Mouse (Mus musculus) ES-Bruce4 (cell line): ENCODE measurements around the gene Pdzd4. TPM values are rescaled to one million over a fixed set of nuclear protein-coding genes. Genes with fewer than 3 reads are reported as not detected.

ENCODE experiments used
- H3K27ac ChIP-seq: 2 replicates; pipeline ENCODE4 v1.5.1; 2012; ENCODE audit warnings: low read length, inconsistent platforms; ENCODE audit not compliant: insufficient read depth
- H3K27me3 ChIP-seq: 2 replicates; pipeline ENCODE4 v1.6.1; 2012; ENCODE audit warnings: mild to moderate bottlenecking, low read length, inconsistent platforms; ENCODE audit not compliant: control insufficient read depth, poor library complexity, insufficient read depth, severe bottlenecking
- H3K36me3 ChIP-seq: 2 replicates; pipeline ENCODE4 v1.6.1; 2012; ENCODE audit warnings: inconsistent platforms, mild to moderate bottlenecking, low read length, moderate library complexity; ENCODE audit not compliant: control insufficient read depth, poor library complexity, insufficient read depth, severe bottlenecking
- H3K4me1 ChIP-seq: one replicate; pipeline ENCODE4 v1.8.1; 2011; ENCODE audit warnings: low read length; ENCODE audit not compliant: control insufficient read depth, insufficient read depth
- H3K4me3 ChIP-seq: 2 replicates; pipeline ENCODE4 v1.5.1; 2011; ENCODE audit warnings: low read depth, mild to moderate bottlenecking, low read length
- H3K9ac ChIP-seq: 2 replicates; pipeline ENCODE4 v1.6.1; 2012; ENCODE audit warnings: low read depth, mild to moderate bottlenecking, inconsistent platforms; ENCODE audit not compliant: poor library complexity, severe bottlenecking
- H3K9me3 ChIP-seq: replicated peaks from 2 replicates; pipeline ENCODE4 v1.6.1; 2012; ENCODE audit warnings: mild to moderate bottlenecking, low read length, inconsistent platforms; ENCODE audit not compliant: control insufficient read depth, poor library complexity, insufficient read depth, severe bottlenecking
- CTCF ChIP-seq: IDR thresholded peaks from one replicate; pipeline ENCODE4 v1.8.1; 2011; ENCODE audit warnings: low read depth, low read length
- EP300 ChIP-seq: IDR thresholded peaks from 2 replicates; pipeline ENCODE4 v1.6.1; 2011; ENCODE audit warnings: low read depth, low read length; ENCODE audit not compliant: insufficient read depth
- POLR2A ChIP-seq: IDR thresholded peaks from one replicate; pipeline ENCODE4 v1.8.1; 2011; ENCODE audit warnings: low read length; ENCODE audit not compliant: insufficient read depth
- polyA plus RNA-seq: library from polyadenylated mRNA; stranded (reverse); fragments of >200 nt; gene quantifications from 2 replicates; pipeline ENCODE4 v1.2.4, GENCODE M21; 2011; ENCODE audit warnings: low read depth; ENCODE audit not compliant: missing spikeins, insufficient read depth, insufficient read length

Gene Pdzd4
- polyA plus RNA-seq, 1 experiment = 24.1 TPM

DNA sequence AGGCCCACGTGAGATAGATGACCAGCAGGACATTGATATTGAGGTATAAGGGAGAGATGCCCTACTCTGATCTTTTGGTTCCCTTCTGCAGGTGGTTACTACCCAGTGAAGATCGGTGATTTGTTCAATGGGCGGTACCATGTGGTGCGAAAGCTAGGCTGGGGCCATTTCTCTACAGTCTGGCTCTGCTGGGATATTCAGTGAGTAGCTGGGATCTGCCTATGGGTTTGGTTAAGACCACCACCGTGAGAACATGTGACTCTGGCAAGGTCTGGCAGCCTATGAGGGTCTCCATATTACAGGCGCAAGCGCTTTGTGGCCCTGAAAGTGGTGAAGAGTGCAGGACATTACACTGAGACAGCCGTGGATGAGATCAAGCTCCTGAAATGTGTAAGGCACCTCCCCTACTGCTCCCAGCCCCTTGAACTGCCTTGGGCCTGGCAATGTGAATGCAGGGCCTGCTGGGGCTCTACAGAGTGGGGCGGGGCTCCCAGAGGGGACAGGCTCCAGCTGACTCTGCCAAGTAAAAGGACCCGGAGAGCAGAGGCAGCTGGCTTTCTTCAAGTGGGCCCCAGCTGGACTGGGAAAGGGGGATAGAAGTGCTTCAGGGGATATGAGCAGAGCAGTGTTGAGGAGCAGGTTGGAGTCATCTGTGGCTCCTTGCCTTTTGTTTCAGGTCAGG lies 49.8 kb downstream of the Pdzd4 start:
- no peaks in the 10 kb centered on the region for H3K9me3 ChIP-seq
- no peak overlapping the region for H3K27ac ChIP-seq
- no peak overlapping the region for H3K4me3 ChIP-seq
- H3K9ac ChIP-seq = no peak overlapping the region
- TF ChIP-seq POLR2A (no peak), EP300 (no peak), CTCF (no peak)
- peaks cover 15% of the 10 kb centered on the region for H3K36me3 ChIP-seq
- H3K27me3 ChIP-seq = no peaks in the 10 kb centered on the region
- H3K4me1 ChIP-seq = no peaks in the 10 kb centered on the region

GRCm38 (mm10) chrX:73774168-73774760 lies 50.5 kb downstream of the Pdzd4 start, which contains the start of gene Srpk3:
TSS of gene Srpk3 (plus strand) at chrX:73774405.
- peaks cover 9% of the 10 kb centered on the region for H3K36me3 ChIP-seq
- H3K9ac ChIP-seq = no peak within 1 kb of the TSS
- no peak within 1 kb of the TSS for H3K4me3 ChIP-seq
- no peak for TF ChIP-seq EP300
- TF ChIP-seq CTCF = no peak
- no peak for TF ChIP-seq POLR2A
- H3K27ac ChIP-seq = no peak within 1 kb of the TSS
- no peaks in the 10 kb centered on the region for H3K4me1 ChIP-seq
- no peaks in the 10 kb centered on the region for H3K9me3 ChIP-seq
- H3K27me3 ChIP-seq = no peaks in the 10 kb centered on the region

GRCm38 (mm10) chrX:73767267-73767666 lies 57.5 kb downstream of the Pdzd4 start:
- H3K9ac ChIP-seq = no peak overlapping the region
- H3K4me3 ChIP-seq = no peak overlapping the region
- no peaks in the 10 kb centered on the region for H3K9me3 ChIP-seq
- no peak overlapping the region for H3K27ac ChIP-seq
- no peaks in the 10 kb centered on the region for H3K4me1 ChIP-seq
- TF ChIP-seq EP300 (no peak), CTCF (no peak), POLR2A (no peak)
- no peaks in the 10 kb centered on the region for H3K27me3 ChIP-seq
- no peaks in the 10 kb centered on the region for H3K36me3 ChIP-seq

DNA sequence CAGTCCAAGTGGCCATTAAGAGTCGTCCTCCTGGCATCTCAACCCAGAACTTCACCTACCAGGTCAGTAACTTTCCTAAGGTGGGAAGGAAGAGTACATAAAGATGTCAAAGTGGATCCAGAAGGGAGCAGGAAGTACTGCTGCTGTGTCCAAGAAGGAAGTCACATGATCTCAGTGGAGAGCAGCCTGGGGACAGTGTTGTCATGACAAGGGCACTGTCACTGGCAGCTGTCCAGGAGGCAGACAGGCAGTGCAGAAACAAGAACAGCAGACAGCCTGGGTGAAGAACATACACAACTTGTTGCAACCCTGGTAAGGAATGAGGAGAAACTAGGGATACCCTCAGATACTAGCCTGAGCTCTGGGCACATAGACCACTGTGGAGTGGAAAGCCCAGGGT lies 59.5 kb downstream of the Pdzd4 start:
- Histone ChIP-seq H3K9me3 (no peaks in the 10 kb centered on the region), H3K4me3 (no peak overlapping the region), H3K4me1 (no peaks in the 10 kb centered on the region), H3K27ac (no peak overlapping the region), H3K27me3 (no peaks in the 10 kb centered on the region), H3K36me3 (no peaks in the 10 kb centered on the region), H3K9ac (no peak overlapping the region)
- TF ChIP-seq EP300 = no peak

DNA sequence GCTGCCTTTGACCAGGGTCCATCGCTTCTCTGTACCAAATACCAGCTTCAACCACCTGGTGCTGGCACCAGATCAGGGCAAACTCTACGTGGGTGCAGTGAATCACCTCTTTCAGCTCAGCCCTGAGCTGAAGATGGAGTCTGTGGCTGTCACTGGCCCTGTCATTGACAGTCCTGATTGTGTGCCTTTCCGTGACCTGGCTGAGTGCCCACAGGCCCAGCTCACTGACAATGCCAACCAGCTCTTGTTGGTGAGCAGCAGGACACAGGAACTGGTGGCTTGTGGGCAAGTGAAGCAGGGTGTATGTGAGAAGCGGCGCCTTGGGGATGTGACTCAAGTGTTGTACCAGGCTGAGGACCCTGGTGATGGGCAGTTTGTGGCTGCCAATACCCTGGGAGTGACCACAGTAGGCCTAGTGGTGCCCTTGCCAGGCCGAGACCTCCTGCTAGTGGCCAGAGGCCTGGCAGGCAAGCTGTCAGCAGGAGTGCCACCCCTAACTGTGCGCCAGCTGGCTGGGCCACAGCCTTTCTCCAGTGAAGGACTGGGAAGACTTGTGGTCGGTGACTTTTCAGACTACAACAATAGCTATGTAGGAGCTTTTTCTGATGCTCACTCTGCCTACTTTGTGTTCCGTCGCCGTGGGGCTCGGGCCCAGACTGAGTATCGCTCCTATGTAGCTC lies 66.0 kb downstream of the Pdzd4 start:
- Histone ChIP-seq H3K9ac (no peak overlapping the region), H3K9me3 (no peaks in the 10 kb centered on the region), H3K27me3 (no peaks in the 10 kb centered on the region), H3K4me1 (no peaks in the 10 kb centered on the region), H3K36me3 (no peaks in the 10 kb centered on the region), H3K27ac (no peak overlapping the region), H3K4me3 (no peak overlapping the region)
- TF ChIP-seq EP300 (no peak), POLR2A (no peak), CTCF (no peak)
